Mouse (Mus musculus) cortical plate, adult 2 months (tissue): ENCODE results near the gene 4933416C03Rik. TPM values are rescaled to one million over a fixed set of nuclear protein-coding genes. Genes with fewer than 3 reads are reported as not detected.

Experiments
- H3K27ac ChIP-seq: fragments of 200-500 bp; 2 replicates; pipeline ENCODE4 v1.5.1; 2012; ENCODE audit warnings: low read length, control low read depth, inconsistent platforms; ENCODE audit not compliant: insufficient read depth
- H3K4me1 ChIP-seq: fragments of 200-500 bp; 2 replicates; pipeline ENCODE4 v1.6.1; 2011; ENCODE audit warnings: low read length; ENCODE audit not compliant: control insufficient read depth, insufficient read depth
- H3K4me3 ChIP-seq: fragments of 200-500 bp; 2 replicates; pipeline ENCODE4 v1.5.1; 2011; ENCODE audit warnings: mild to moderate bottlenecking, low read length, control low read depth; ENCODE audit not compliant: insufficient read depth
- CTCF ChIP-seq: fragments of 200-500 bp; IDR thresholded peaks from 2 replicates; pipeline ENCODE4 v1.5.1; 2011; ENCODE audit warnings: mild to moderate bottlenecking, control low read depth, low read length; ENCODE audit not compliant: insufficient read depth; ENCODE audit errors: extremely low read depth
- POLR2A ChIP-seq: fragments of 200-500 bp; IDR thresholded peaks from 2 replicates; pipeline ENCODE4 v1.6.1; 2011; ENCODE audit warnings: mild to moderate bottlenecking, low read length, control low read depth; ENCODE audit not compliant: insufficient read depth; ENCODE audit errors: extremely low read depth
- polyA plus RNA-seq: library from polyadenylated mRNA; depleted of rRNA; stranded (reverse); fragments of >200 nt; gene quantifications from 2 replicates; pipeline ENCODE4 v1.2.3, GENCODE M21; 2012; rRNA removed

The 4933416C03Rik gene
- polyA plus RNA-seq, 1 experiment, result not detected

DNA sequence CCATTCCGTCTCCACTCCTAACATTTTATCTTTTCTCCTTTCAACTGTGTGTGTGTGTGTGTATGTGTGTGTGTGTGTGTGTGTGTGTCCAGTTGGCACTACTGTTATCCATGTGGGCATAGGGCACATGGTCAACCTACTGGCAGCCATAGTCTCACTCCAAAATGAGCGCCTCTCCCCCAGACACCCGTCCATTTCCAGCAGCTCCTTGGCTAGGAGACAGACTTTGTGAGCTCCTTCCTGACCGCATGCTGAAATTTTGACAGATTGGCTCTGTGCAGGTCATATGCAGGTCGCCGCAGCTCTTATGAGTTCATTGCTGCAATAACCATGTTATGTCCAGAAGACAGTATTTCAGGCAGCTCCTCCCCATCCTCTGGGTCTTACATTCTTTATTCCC is 32.9 kb downstream of the 4933416C03Rik start:
- no peak overlapping the region for H3K4me3 ChIP-seq
- TF ChIP-seq CTCF (no peak), POLR2A (no peak)
- peaks cover 3% of the 10 kb centered on the region for H3K4me1 ChIP-seq
- H3K27ac ChIP-seq, result no peak overlapping the region

DNA sequence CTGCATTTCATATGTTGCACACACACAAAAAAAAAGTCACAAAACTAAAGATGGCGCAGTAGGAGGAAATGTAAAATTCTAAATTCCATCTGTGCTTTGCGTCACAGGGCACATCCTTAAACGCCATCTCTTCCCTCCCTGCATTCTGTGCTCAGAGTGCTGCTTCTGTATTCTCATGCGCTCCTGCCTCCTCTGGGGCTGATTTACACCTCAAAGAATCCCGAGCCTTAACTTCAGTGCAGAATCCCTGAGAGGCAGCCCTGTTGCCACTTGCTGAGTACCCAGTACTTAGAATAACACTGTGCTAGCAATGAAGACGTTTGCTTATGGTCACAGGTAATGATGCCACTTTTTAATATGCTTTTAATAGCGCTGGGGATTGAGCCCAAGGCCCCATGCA is 34.3 kb downstream of the 4933416C03Rik start:
- Histone ChIP-seq H3K4me1 (peaks cover 3% of the 10 kb centered on the region), H3K4me3 (no peak overlapping the region), H3K27ac (no peak overlapping the region)
- TF ChIP-seq POLR2A (no peak), CTCF (no peak)

DNA sequence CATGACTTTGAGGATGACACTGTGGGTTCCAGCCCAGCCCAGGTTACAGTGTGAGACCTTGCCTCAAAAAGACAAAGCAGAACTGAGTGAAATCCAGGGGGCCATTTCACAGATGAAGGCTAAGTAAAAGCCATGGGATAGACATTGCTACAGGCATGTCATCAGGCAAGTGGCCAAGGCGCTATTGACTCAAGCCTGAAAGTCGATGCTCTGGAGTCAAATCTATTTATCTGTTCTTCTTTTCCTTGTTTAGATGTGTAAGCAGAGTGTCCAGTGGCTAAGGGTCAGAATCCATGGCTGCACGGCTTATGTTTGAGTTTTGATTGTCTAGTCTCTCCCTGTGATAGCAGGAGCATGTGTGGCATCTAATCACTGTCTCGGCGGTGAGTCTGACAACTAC is 35.1 kb downstream of the 4933416C03Rik start:
- Histone ChIP-seq H3K4me1 (peaks cover 3% of the 10 kb centered on the region), H3K4me3 (no peak overlapping the region), H3K27ac (no peak overlapping the region)
- TF ChIP-seq POLR2A (no peak), CTCF (no peak)

DNA sequence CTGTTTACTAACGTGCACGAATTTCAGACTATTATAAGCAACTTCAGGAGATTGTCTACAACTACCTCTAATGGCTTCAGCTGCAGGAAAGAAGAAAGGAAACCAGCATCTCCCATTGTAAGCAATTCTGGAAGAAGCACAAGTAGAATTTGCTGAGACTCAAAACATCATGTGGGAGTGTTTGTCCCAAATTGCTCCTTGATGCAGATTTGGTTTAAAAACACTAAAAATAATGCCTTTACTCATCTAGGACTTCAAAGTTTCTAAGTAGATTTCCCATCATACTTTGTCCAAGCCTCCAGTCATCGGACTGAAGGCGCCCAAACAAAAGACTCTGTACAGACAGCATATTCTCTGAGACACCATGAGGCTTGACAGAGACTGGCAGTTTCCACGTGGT is 37.8 kb downstream of the 4933416C03Rik start:
- no peak for TF ChIP-seq CTCF
- no peak for TF ChIP-seq POLR2A
- Histone ChIP-seq H3K4me1 (peaks cover 3% of the 10 kb centered on the region), H3K4me3 (no peak overlapping the region), H3K27ac (no peak overlapping the region)

Other genes with a start within 250 kb of the 4933416C03Rik start
- gene Ptprr, start 95.7 kb downstream of the 4933416C03Rik start, polyA plus RNA-seq, result 11.8 and 12.2 TPM in 2 replicates
- 10.1 and 10.5 TPM in 2 replicates for gene Ptprb, start 161.6 kb upstream of the 4933416C03Rik start, polyA plus RNA-seq